Mouse (Mus musculus) natural killer cell, adult 2 months (primary cell): ENCODE data around the gene Eif1.
"Not testable (repeated sequence)": the region's sequence is repeated elsewhere in the genome, so short reads cannot be mapped to it uniquely, and the experiment has no call there.

ENCODE experiments used
- DNase-seq, 2 experiments: peaks; one replicate each; pipeline ENCODE4 v3.0.0; 2022; ENCODE audit warnings: low spot score in 2 of 2

Eif1 gene

DNA sequence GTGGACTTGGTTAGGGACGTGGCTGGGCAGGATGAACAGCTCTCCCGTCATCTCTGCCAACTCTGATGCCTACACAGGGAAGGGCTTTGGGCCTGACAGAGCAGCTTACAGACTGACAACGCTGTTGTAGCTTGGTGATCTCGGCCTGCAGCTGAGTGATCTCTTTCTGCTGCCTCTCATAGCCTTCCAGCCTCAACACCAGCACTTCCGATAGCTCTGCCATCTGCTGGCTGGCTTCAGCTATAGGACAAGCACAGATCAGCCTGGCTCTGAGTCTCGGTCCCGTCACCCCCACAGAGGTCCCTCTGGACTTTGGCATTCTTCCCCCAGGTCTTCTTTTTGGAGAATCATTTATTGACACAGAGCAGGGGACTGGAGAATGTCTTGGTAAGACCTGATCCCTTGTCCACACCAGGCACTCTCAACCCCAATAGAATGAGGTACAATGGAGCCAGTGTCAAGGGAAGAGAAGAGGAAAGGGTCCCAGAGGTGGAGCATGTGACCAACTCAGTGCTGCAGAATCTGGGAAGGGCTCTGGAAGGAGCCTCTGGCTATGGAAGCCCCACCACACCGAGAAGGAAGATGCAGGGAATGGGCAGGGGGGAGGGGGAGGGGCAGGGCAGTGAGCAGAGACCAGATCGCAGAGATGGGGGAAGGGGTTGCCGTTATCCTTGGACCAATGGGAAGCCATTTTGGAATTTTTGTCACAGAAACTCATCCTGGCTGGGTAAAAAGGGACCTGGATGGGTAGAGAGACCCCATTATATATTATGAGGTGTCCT lies 32.6 kb downstream of the Eif1 start:
- no peak for DNase-seq

DNA sequence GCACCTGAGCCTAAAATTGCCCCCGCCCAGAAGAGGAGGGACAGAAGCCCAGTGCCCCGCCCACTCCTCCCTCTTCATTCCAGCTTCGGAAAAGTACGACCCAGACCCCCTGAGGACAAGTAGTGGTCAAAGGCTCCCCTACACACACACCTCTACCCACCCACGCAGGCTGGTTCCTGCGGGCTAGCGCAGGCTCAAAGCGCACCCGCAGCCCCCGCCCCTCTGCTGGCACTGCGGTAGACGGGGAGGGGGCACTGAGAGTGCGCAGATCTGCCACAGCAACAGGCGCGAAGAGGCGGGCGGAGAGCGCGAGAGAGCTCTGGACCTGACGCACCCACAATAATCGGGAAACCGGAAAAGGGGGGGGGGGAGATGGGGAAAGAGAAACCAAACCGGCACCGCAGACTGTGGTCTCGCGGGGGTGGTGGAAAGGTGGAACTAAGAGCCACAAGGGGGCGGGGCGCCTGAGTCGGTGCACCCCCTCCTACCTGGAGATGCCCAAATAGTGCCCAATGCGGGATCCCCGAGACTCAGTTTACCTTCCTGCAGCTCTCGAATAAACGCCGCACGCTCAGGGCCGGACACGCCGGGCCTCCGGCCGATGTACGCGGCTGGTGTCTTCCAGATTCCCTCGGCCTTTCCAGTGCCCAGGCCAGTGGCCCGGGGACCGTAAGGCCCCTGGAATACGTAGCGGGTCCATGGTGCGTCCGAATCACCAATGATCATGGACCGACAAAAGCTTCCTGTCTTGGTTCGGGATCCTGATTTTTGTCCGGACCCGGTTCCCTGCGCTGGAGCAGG lies 35.7 kb downstream of the Eif1 start:
- DNase-seq = peak; percentile 26 to 41

DNA sequence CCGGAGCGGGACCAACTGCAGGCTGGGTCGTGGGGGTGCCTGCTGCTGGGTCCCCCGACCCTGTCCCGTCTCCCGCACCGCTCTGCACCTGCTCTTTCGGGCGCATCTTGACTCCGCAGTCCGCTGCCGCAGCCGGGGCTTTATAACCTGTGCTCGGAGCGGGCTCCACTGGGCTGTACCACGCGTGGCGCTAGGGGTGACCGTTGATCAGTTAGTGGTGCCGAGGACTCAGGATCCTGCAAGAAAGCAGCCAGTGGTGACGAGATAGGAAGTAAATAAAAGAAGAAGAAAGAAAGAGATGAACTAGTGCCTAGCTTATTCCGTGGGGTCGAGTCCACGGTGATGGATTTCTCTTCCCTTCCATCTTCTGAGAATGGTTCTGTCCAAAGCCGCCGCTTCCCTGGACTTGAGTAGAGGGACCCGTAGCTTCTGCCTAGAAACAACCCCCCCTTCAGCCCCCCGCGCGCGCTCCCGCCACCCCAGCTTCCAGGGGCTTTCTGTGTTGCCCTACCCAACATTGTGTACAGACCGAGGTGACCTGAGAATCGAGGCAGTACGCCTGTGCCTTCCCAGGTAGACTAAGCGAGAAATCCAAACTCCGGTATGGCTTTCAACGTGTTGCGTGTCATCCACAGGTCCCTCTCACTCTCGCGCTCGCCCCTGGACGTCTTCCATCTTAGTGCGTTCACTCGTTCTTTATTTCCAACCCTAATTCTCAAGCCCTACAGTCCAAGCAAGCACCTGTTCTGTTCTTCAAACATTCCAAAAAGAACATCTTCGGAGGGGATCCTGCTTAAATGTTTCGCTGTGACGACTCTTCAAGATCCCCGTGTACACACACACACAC lies 36.5 kb downstream of the Eif1 start, which contains the start of gene Hap1:
Gene Hap1 (minus strand): TSS at position 157 of the 847 bp plus-strand sequence.
- peak; percentile 42 to 53 for DNase-seq

DNA sequence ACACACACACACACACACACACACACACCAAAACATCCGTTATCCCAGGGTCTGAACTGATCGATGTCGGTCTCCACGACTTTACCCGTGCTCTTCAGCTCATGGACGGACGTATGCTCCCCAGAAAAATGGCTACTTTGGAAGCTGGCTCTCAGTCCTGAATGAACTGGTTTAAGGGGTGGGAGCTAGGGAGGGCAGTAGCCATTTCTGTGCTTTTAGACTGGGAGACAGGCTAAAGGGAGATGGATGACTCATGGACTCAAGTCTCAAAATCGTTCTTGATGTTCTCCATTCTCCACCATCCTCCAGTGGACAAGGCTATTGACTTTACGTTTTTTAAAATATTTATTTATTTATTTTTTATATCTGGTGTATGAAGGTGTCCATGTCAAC lies 37.1 kb downstream of the Eif1 start:
- no peak for DNase-seq

DNA sequence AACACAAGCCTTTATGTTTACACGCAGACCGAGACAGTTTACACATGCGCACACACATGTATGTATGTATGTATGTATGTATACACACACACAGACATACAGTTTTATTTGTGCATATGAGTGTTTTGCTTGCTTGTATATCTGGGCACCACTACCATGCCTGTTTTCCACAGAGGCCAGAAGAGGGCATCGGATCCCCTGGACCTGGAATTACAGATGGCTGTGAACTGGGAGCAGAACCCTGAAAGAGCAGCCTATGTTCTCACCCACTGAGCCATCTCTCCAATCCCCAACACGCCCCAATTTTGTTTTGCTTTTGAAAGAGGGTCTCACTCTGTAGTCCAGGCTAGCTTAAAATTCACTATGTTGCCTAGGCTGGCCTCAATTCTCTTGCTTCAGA lies 37.7 kb downstream of the Eif1 start:
- no peak for DNase-seq

DNA sequence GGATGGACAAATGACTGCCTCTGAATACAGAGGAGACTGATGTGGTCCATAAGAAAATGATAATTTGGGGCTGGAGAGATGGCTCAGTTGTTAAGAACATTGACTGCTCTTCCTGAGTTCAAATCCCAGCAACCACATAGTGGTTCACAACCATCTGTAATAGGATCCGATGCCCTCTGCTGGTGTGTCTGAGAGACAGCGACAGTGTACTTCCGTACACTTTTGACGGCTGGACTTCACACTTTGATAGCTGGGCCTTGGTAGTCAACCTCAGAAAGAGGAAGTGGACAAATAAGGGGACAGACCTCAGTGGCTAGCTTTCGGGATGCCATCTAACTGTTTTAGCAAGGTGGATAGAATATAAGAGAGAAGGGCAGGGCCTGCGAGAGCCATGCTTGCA lies 40.5 kb downstream of the Eif1 start:
- no peak for DNase-seq

DNA sequence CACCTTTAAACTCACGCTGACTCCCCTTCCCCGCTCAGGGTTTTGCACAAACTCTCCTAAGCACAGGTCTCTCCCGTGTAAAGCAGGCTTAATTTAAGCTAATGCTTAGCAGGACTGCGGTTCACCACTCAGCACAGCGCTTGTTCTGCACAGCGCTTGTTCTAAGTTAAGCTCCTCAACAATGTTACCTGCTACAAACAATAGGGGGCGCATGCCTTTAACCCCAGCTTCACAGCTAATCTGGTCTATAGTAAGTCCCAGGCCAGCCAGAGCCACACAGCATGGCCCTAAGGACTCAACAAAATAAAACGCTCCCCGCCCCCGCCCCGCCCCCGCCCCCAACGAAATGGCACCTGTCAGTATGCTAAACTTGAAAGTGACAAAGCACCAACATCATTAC lies 41.4 kb downstream of the Eif1 start:
- DNase-seq = not testable (repeated sequence)

DNA sequence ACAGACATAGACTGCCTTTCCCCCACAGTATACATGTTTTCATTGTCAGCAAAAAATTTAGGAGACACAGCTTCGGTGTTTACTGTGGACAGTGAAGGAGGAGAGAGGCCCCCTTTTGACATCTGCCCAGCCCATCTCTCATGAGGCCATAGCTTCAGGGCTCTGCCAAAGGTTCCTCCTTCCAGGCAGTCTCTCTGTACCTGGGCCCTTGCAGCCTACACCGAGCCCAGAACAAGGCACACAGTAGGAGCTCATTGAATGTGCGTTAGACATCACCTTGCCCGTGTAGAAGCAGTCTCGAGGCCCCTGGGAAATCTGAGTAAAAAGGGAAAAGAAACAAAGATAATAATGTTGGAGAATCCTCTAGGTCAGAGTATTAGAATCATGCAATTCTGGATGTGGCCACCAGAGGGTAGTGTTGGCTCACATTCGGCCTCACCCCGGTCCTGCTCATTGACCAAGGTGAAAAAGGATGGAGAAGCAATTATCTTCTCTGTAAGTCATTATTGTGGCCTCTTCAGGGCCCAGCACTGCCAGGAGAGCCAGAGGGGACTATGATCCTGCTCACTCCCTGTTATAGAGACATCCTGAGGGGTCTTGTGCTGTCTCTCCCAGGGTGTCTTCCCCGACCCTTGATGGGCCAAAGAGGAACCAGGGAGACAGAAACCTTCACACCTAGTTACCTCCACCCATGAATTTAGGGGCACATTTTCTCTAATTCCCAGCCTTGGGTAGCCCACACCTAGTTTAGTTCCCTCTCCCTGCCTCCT lies 42.7 kb downstream of the Eif1 start:
- peak; percentile 66 to 80 for DNase-seq

DNA sequence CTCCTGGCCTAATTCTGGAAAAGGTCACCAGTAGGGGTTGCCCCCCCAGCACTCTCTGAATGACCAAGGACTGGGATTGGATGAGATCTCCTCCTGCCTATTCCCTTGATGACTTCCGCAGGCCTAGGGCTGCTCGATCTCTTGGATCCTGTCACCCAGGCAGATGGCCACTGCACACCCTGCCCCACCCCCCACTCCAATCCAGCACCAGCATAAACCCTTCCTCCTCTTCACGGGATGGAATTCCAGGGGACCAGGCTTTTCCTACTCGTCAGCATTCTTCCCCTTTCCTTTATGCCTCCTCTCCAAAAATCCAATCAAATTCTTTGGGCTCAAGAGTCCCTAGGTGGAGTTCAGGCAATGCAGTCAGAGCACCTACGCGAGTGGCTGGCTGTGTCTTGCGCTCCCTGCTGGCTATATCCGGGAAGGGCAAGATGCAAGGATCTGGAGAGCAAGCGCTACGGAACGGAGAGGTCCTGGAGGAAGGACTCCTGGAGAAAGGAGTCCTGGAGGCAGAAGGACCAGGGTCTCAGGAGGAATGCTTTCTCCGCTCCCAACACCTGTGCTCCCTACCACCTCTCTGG lies 43.4 kb downstream of the Eif1 start:
- peak; percentile 17 to 53 for DNase-seq

DNA sequence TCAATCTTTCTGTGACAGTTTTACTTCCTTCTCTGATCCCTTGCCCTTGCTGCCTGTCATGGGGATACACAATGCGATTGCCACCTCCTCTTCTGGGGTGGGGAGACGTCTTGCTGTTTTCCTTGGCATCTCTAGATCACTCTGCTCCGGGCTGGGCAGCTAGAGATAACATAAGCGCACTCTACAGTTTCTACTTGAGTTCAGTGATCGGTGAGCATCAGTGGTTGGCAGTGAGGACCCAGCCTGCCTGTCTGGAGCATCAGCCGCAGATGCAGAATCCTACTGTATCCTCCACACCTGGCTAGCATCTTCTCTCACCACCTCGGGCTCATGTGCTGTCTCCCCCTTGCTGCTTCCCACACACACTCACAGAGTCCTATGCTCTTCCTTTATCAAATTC lies 49.5 kb downstream of the Eif1 start:
- no peak for DNase-seq

DNA sequence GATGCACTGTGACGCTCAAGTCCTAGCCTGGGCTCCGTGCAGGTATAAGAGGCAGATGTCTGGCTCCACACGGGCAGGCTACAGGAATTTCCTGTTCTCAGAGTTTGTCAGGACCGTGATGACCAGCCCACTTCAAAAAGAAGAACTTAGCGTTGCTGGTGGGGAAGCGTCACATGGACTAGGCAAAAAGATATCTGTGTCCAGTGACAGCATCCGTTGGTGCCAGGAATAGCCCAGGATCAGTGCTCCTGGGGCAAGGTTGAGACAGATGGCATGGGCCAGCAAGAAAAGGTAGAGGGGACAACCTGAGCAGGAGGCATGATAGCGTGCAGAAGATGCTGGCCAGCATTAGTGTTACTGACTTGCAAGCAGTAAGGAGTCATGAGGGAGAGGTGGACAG lies 50.1 kb downstream of the Eif1 start:
- DNase-seq = no peak
